Mouse (Mus musculus) spleen, adult 12 weeks (tissue): ENCODE measurements around the gene Ccn2.
A peak's percentile ranks its signal among the peaks of the same experiment; 100 is the strongest.

Experiments
- DNase-seq: peaks from one replicate; pipeline ENCODE4 v3.0.0; 2022; ENCODE audit warnings: low spot score

The Ccn2 gene

DNA sequence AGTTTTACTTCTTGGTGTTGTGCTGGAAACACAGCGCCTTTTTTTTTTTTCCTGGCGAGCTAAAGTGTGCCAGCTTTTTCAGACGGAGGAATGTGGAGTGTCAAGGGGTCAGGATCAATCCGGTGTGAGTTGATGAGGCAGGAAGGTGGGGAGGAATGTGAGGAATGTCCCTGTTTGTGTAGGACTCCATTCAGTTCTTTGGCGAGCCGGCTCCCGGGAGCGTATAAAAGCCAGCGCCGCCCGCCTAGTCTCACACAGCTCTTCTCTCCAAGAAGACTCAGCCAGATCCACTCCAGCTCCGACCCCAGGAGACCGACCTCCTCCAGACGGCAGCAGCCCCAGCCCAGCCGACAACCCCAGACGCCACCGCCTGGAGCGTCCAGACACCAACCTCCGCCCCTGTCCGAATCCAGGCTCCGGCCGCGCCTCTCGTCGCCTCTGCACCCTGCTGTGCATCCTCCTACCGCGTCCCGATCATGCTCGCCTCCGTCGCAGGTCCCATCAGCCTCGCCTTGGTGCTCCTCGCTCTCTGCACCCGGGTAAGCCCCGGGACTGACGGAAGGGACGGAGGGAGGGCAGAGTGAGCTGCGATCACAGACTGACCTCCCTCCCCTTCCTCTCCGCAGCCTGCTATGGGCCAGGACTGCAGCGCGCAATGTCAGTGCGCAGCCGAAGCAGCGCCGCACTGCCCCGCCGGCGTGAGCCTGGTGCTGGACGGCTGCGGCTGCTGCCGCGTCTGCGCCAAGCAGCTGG lies at the start of gene Ccn2:
TSS of gene Ccn2 (plus strand) at position 193 of the 753 bp plus-strand sequence.
- DNase-seq, result no peak

DNA sequence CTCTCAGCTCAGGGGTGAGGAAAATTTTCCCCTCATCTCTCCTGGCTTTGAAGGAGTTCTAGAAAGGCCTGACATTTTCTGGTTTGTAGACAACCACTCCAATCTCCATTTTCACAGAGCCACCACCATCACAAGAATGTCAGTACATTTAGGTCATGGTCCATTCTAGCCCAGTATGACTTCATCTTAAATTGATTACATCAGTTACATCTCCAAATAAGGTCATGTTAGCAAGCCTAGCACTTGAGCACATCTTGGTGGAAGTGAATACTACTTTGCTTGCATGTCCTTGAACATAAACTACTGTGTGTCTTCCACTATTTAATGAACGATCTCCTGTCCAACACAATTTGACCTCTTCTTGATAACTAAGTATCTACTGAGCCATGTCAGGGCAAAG lies 42.4 kb upstream of the Ccn2 start:
- DNase-seq, result no peak

DNA sequence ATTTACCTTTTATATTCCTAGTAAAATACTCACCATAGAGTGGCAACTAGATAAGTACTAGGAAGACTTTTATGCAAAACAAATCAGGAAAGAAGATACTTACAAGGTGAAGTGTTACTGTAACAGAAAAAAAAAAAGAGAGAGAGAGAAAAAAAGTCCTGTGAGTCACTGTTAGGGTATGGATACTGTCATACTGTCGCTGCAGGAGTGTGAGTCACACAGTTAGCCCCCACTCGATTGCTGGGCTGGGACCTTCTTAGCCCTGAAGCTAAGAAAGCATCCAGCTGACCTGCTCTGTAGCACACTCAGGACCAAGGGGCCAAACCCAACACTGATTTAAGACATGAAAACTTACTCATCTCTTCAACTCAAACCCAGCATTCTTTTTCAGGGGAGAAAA lies 41.2 kb upstream of the Ccn2 start:
- DNase-seq, result no peak

DNA sequence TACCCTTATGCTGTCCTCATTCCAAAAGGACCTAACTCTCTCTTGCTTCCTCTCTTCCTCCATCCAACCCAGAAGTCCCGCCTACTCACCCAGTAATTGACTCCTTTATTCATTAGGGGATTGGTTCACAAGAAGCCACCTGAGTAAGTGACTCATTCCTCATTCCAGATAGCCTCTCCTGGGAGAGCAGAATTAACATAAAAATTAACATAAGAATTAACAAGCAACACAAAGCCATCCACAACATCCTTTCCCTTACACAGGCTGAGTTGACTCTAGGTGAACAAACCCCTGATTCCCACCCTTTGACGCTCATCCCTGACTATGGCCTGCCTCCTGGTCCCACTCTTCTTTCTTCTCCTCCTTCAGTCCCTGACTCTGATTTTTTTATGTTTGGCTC lies 36.9 kb upstream of the Ccn2 start:
- DNase-seq, result no peak

DNA sequence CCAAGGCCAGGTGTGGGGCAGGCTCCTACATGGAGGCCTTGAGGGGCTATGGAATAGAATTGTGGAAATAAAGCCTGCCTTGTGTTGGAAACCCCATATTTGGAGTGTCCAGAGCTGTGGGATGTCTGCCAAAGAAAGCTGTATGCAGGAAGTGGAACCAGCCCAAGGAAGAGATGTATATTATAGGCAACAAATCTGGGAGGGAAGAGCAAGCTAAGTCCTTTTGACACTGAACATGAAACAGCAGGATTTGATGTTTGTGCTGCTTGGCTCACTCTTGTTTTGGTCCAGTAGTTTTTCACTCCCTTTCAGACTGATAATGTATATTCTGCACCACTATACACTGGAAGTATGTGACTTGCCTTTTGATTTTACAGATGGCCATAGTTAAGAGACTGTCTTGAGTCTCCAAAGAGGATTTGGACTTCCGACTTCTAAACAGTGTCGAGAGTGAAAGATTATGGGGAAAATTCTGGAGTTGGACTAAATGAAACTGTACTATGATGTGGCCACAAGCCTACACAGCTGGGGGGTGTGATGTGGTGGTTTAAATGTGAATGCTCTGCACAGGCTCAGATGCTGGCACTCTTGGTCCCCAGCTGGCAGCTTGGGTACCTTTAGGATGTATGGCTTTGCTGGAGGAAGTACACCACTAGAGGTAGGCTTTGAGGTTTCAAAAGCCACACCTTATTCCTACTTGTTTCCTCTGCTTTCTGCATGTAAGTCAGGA lies 25.4 kb upstream of the Ccn2 start:
- DNase-seq, result no peak

DNA sequence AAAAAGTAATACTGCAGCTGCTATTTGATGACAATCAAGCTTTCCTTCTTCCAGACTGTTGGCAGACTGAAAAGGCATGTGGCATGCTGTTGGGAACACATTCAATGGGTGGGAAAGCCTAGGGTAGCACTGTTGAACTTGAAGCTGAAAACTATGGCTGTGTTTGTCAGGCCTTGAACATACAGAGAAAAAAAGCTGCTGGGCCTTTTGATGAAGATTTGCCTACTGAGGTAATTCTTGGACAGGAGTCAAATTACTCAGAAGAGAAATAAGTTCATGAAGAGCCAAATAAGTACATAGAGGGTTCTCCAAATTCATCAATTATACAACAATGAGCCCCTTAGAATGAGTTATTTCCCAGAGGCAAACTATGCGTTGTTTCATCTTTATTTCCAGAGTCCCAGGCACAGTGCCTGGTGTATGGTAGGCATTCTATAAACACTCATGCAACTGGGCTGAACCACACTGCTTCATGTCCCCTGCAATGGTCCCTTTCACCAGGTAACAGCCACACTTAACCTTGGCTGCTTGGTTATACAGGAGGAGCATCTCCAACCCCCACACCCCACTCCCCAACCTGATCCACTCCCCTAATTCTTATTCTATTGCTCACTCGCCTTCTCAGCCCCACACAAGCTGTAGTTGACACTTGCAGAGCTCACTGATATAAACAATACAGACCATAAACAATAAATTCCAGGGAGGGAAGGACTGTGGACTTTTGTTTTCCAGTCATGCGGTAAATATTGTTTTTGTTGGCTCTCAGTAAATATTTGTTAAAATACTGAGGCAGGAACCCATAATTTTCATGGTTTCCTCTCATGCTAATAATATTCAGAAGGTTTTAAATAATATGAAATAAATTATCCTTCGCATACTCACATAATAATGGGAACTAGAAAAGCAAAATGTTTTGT lies 22.9 kb upstream of the Ccn2 start:
- no peak for DNase-seq

DNA sequence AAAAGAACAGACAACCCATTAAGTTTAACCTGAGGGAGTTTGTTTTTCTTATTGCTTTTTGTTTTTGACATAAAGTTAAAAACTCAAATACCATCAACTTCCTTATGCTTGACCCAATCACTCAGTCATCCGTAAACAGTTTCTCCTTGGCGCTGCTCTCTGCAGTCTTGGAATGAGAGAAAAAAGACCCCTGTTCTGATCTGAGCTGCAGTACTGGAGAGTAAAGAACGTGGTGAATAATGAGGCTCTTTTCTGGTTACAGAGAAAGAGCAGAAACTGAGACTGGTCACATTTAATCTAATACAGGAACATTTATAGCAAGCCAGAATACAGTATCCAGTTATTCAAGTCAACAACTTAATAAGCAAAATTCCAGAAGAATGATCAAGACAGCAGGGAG lies 21.8 kb upstream of the Ccn2 start:
- DNase-seq, result no peak

DNA sequence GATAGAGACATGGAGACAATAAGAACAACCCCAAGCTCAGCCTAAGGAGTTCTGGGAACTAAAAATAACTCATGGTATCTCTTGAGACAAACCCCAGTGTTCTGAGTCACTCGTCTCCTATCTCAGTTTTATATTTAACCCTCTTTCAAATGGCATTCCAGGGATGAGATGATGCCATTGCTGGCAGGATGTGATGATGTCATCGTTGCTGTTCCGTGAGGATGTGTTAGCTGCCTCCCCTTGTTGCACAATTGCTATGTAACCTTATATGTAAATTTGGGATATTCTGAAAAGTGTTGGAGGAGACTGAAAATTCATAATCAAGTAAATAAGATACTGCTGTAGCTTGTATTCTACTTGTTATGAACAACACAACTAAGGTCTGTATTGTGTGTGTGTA lies 14.2 kb upstream of the Ccn2 start:
- DNase-seq, result no peak

DNA sequence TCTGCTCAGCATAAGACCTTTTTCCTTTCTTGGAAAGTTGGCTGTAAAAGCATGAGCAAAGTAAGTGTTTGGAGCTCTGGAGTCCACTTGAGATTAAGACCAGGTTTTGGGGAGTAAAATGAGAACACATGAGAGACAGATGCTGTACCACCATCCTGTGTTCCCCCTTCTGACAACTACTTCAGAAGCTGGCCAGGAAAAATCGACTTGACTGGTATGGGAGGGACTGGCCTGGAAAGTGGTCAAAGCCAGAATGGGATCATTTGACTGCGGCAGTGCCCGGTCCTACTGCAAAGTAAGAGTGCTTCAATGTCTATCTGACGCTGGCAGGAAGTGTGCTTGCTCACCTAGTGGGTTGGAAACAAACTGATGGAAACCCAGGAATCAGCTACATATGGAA lies 6.4 kb upstream of the Ccn2 start:
- no peak for DNase-seq

DNA sequence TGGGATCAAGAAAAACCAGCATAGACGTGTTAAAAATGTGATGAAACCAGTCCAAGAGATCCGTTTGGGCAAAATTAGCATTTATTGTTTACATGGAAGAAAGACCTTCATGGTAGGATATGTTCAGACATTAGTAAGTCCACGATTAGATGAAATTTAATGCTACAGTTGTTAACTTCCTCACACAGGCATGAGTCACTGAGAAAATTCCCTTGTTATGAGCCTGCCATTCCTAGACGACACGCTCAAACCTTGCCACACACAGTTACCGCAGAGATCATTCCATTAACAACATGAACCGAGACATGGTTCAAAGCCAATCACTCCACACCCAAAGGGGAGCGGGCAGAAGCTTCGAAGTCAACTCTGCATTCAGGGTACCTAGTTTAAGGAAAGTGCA lies 6.0 kb upstream of the Ccn2 start:
- DNase-seq, result no peak

DNA sequence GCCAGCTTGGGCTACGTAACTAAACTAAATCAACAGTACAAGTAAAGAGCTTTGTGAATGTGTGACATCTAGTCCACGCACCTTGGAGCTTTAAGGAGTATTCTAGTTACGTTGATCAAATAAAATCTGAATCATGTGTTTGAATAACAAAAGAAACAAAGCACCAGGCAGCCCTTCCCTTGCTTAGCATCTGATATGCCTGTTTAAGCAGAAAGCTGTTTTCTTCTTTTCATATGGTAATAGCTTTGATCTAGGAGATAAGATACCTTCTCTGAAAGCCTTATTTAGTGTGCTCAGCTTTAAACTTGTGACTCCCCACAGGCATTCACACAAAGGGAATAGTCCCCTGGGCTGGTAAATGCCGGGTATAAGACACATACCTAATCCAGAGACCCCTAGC lies 4.7 kb upstream of the Ccn2 start:
- no peak for DNase-seq

DNA sequence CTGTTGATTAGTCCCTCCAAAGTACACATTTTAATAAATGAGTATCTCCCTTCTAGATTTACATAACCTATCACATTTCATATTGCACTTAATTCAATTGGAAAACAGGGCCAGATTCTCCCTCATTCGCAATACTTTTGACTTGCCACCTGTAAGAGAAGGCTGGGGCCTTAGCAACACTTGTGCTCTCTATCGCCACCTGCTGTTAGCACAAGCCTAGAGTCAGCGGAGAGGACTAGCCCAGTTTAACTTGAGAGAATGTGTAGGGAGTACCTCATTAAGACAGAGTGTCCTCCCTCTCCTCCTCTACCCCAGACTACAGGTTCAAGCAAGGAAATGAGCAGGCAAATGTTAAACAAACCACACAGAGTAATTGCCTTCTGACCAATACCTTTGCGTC lies 4.1 kb upstream of the Ccn2 start:
- peak; percentile 17 for DNase-seq

DNA sequence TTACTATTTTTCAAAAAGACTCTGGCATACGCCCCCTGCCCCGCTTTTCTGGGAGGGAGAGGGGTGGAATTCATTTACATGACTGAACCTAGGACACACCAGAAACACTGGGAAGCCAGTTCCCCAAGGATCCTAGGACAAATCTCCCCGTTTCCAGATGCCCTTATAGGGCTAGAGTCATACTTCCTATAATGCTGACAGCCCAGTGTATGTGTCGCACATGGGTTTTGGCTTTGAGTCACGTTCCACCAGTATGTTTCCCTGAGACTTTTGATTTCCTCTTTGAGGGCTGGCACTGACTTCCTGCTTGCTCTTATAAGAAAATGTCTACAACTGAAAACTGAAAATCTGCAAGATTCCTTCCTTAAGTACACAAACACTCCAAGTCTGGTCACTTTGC lies 3.5 kb upstream of the Ccn2 start:
- DNase-seq, result no peak

DNA sequence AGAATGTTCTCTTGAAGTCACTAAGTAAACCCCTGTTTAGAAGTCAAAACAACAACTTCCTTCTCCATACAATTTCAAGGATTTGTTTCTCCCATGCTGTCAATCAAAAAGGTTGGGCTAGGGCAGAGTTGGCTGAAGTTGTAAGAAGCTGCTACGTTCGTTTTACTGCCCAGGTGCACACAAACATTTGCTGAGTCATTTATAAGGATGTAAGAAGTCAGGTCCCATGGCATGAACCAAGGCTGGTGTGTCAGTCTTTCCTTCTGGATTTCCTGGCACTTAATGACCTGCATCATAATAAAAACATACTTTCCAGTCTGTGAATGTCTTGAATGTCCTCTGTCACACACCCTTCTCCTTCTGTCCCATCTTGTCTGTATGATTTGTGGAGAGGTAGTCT lies 2.9 kb upstream of the Ccn2 start:
- DNase-seq, result no peak

DNA sequence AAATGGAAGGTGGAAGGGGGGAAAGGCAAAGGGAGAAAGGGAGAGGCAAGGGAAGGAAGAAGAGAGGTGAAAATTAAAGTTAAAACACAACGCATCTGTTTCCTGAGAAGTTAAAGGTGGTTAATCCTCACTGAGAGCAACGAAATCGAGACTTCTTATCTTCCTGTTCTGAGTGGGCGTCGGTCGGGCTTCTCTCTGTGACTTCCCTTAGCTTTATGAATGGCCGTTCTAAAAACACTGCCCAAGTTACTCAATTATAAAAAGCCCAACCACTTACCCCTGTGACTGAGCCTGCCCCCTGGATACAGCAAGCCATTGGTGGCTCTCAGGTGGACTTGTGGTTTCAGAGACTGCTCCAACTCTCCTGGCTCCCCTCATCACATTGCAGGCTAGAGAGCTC lies 2.3 kb upstream of the Ccn2 start:
- DNase-seq, result no peak

DNA sequence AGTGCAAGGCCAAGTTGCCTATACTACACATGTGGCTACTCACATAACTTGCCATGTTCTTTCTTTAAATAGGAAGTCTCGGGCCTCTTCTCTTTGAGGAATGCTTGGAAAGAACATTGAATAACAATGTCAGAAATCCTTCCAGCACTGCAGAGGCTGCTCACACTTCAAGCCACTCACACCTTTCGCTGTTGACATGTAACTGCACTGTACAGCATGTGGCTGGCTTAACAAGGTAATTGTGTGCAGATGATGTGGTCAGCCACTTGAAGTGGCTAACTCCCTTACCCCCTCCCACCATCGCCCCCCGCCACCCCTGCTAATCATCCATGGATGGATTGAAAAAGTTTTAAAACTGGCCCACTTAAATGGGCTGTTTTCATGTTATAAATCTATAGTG lies 1.7 kb upstream of the Ccn2 start:
- DNase-seq, result no peak

DNA sequence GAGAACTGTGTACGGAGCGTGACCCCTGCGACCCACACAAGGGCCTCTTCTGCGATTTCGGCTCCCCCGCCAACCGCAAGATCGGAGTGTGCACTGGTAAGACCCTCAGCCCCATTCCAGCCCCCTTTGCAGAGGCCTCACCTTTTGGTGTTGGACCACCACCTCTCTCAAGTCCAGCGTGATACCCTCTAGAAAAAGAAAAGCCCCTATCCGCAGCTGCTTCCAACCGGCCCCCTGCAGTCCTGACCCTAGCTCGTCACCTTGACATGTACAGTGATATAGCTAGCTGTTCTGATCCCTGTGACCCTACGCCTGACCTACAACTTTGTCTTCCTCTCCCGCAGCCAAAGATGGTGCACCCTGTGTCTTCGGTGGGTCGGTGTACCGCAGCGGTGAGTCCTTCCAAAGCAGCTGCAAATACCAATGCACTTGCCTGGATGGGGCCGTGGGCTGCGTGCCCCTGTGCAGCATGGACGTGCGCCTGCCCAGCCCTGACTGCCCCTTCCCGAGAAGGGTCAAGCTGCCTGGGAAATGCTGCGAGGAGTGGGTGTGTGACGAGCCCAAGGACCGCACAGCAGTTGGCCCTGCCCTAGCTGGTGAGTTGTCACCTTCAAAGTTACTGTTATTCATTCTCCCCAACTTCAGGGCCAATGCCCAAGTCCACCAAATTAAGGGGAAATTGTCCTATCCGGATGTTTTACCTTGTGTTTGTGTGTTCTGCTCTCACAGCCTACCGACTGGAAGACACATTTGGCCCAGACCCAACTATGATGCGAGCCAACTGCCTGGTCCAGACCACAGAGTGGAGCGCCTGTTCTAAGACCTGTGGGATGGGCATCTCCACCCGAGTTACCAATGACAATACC lies 994 bp downstream of the Ccn2 start:
- DNase-seq, result no peak

DNA sequence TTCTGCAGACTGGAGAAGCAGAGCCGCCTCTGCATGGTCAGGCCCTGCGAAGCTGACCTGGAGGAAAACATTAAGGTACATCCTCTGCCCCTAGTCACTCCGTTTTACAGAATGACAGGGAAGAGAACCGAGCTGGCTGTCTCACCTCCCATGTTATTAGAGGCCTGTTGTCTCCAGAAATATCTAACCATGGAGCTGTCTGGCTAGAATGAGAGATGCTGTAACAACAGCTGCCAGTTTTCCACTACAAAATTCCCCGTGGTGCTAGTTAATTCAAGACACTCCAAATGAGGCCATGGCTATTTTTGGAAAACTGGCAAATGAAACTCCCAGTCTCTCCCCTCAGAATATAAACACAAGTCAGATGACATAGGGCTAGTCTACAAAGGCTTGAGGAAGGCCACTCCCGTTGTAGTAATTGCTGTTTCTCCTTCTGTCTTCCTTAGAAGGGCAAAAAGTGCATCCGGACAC lies 1.7 kb downstream of the Ccn2 start:
- no peak for DNase-seq

DNA sequence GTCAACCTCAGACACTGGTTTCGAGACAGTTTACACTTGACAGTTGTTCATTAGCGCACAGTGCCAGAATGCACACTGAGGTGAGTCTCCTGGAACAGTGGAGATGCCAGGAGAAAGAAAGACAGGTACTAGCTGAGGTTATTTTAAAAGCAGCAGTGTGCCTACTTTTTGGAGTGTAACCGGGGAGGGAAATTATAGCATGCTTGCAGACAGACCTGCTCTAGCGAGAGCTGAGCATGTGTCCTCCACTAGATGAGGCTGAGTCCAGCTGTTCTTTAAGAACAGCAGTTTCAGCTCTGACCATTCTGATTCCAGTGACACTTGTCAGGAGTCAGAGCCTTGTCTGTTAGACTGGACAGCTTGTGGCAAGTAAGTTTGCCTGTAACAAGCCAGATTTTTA lies 2.5 kb downstream of the Ccn2 start:
- DNase-seq, result no peak

DNA sequence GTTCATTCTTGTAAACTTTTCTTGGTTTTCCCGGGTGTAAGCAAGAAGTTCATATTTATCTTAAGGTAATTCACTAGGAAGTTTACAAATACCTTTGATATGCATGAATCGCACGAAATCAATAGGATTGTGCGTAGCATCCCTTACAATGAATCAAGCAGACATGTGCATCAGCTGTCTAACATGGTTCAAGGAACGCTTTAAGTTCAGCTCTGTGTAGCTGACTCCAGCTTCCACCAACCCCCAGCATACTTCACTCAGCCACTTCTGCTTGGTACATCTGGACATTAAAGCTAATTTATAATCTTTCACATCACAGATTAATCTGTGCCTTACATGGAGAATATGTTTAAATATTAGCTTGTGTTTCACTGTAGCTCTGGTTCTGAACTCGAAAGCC lies 3.5 kb downstream of the Ccn2 start:
- no peak for DNase-seq

DNA sequence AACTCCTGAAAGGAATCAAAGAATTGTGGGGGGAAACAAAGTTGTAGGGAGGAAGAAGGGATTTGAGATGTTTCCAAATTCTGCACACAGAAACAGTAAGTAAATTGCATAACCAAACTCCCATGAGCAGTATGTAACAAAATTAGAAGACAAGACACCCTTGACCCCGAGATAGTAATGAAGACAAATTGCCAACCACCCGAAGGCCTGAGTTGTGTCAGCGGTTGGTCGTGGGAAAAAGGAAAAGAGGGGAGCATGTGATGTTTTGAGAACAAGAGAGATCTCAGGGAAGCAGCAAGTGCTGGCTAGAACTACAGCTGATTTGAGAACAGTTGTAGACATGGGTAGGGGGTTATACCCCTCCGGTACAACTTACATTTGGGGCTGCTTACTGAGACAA lies 4.6 kb downstream of the Ccn2 start:
- DNase-seq, result no peak

DNA sequence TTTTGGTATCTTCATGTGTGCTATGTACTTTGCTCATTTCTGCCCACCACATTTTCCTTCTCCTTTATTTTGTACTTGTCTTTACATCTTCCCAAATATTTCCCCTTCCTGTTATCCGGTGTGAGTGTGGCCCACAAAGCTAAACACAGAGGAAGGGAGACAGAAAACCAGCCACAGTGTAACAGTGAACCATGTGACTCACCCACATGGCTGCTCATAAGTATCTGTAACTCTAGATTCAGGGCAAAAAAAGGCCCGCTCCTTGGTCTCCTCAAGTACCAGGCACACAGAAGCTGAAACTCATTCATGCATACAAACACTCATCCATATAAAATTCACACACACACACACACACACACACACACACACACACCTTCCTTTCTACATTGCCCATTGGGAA lies 7.8 kb downstream of the Ccn2 start:
- DNase-seq, result no peak
